Mouse (Mus musculus) ES-Bruce4 (cell line): ENCODE data around the gene Fli1. TPM values are rescaled to one million over a fixed set of nuclear protein-coding genes. Genes with fewer than 3 reads are reported as not detected.

Experiments used
- H3K27ac ChIP-seq: 2 replicates; pipeline ENCODE4 v1.5.1; 2012; ENCODE audit warnings: low read length, inconsistent platforms; ENCODE audit not compliant: insufficient read depth
- H3K27me3 ChIP-seq: 2 replicates; pipeline ENCODE4 v1.6.1; 2012; ENCODE audit warnings: mild to moderate bottlenecking, low read length, inconsistent platforms; ENCODE audit not compliant: control insufficient read depth, poor library complexity, insufficient read depth, severe bottlenecking
- H3K36me3 ChIP-seq: 2 replicates; pipeline ENCODE4 v1.6.1; 2012; ENCODE audit warnings: inconsistent platforms, mild to moderate bottlenecking, low read length, moderate library complexity; ENCODE audit not compliant: control insufficient read depth, poor library complexity, insufficient read depth, severe bottlenecking
- H3K4me1 ChIP-seq: one replicate; pipeline ENCODE4 v1.8.1; 2011; ENCODE audit warnings: low read length; ENCODE audit not compliant: control insufficient read depth, insufficient read depth
- H3K4me3 ChIP-seq: 2 replicates; pipeline ENCODE4 v1.5.1; 2011; ENCODE audit warnings: low read depth, mild to moderate bottlenecking, low read length
- H3K9ac ChIP-seq: 2 replicates; pipeline ENCODE4 v1.6.1; 2012; ENCODE audit warnings: low read depth, mild to moderate bottlenecking, inconsistent platforms; ENCODE audit not compliant: poor library complexity, severe bottlenecking
- H3K9me3 ChIP-seq: replicated peaks from 2 replicates; pipeline ENCODE4 v1.6.1; 2012; ENCODE audit warnings: mild to moderate bottlenecking, low read length, inconsistent platforms; ENCODE audit not compliant: control insufficient read depth, poor library complexity, insufficient read depth, severe bottlenecking
- CTCF ChIP-seq: IDR thresholded peaks from one replicate; pipeline ENCODE4 v1.8.1; 2011; ENCODE audit warnings: low read depth, low read length
- EP300 ChIP-seq: IDR thresholded peaks from 2 replicates; pipeline ENCODE4 v1.6.1; 2011; ENCODE audit warnings: low read depth, low read length; ENCODE audit not compliant: insufficient read depth
- POLR2A ChIP-seq: IDR thresholded peaks from one replicate; pipeline ENCODE4 v1.8.1; 2011; ENCODE audit warnings: low read length; ENCODE audit not compliant: insufficient read depth
- polyA plus RNA-seq: library from polyadenylated mRNA; stranded (reverse); fragments of >200 nt; gene quantifications from 2 replicates; pipeline ENCODE4 v1.2.4, GENCODE M21; 2011; ENCODE audit warnings: low read depth; ENCODE audit not compliant: missing spikeins, insufficient read depth, insufficient read length

Fli1 gene
- polyA plus RNA-seq, 1 experiment = not detected

- H3K4me3 ChIP-seq = no peak overlapping the region
- H3K4me1 ChIP-seq = no peaks in the 10 kb centered on the region
- H3K9me3 ChIP-seq = no peaks in the 10 kb centered on the region
- H3K36me3 ChIP-seq = no peaks in the 10 kb centered on the region
- TF ChIP-seq POLR2A = no peak
- no peak for TF ChIP-seq CTCF
- TF ChIP-seq EP300 = no peak
- H3K9ac ChIP-seq = no peak overlapping the region
- H3K27ac ChIP-seq = no peak overlapping the region
- no peaks in the 10 kb centered on the region for H3K27me3 ChIP-seq
Measured at GRCm38 (mm10) chr9:32559454-32559853, 16.8 kb upstream of the Fli1 start.

GRCm38 (mm10) chr9:32556313-32556712 is 13.7 kb upstream of the Fli1 start:
- Histone ChIP-seq H3K27me3 (no peaks in the 10 kb centered on the region), H3K27ac (no peak overlapping the region), H3K4me3 (no peak overlapping the region), H3K4me1 (no peaks in the 10 kb centered on the region), H3K9me3 (peaks cover 8% of the 10 kb centered on the region), H3K9ac (no peak overlapping the region), H3K36me3 (no peaks in the 10 kb centered on the region)
- TF ChIP-seq EP300 (no peak), POLR2A (no peak), CTCF (no peak)

GRCm38 (mm10) chr9:32555279-32555678 is 12.6 kb upstream of the Fli1 start:
- Histone ChIP-seq H3K4me1 (no peaks in the 10 kb centered on the region), H3K27ac (no peak overlapping the region), H3K4me3 (no peak overlapping the region), H3K36me3 (no peaks in the 10 kb centered on the region), H3K9ac (no peak overlapping the region), H3K27me3 (no peaks in the 10 kb centered on the region; the same call in 1 of the 2 replicates), H3K9me3 (peaks cover 8% of the 10 kb centered on the region)
- no peak for TF ChIP-seq EP300
- TF ChIP-seq CTCF = no peak
- TF ChIP-seq POLR2A = no peak

- Histone ChIP-seq H3K9ac (no peak overlapping the region), H3K27ac (no peak overlapping the region), H3K4me3 (no peak overlapping the region), H3K4me1 (no peaks in the 10 kb centered on the region), H3K27me3 (no peaks in the 10 kb centered on the region; the same call in 1 of the 2 replicates), H3K36me3 (no peaks in the 10 kb centered on the region), H3K9me3 (peaks cover 8% of the 10 kb centered on the region)
- TF ChIP-seq POLR2A = no peak
- TF ChIP-seq EP300 = no peak
- TF ChIP-seq CTCF = no peak
Measured at GRCm38 (mm10) chr9:32550541-32550940, 7.9 kb upstream of the Fli1 start.

GRCm38 (mm10) chr9:32549462-32550384 is 7.1 kb upstream of the Fli1 start:
- Histone ChIP-seq H3K27me3 (peaks cover 2% of the 10 kb centered on the region; the same call in 1 of the 2 replicates), H3K36me3 (no peaks in the 10 kb centered on the region), H3K4me3 (no peak overlapping the region), H3K9ac (no peak overlapping the region), H3K4me1 (no peaks in the 10 kb centered on the region), H3K9me3 (peaks cover 8% of the 10 kb centered on the region), H3K27ac (no peak overlapping the region)
- no peak for TF ChIP-seq POLR2A
- no peak for TF ChIP-seq EP300
- TF ChIP-seq CTCF = no peak

GRCm38 (mm10) chr9:32546731-32547130 is 4.1 kb upstream of the Fli1 start:
- Histone ChIP-seq H3K4me3 (no peak overlapping the region), H3K27me3 (peaks cover 21% of the 10 kb centered on the region), H3K36me3 (no peaks in the 10 kb centered on the region), H3K9me3 (no peaks in the 10 kb centered on the region), H3K27ac (no peak overlapping the region), H3K9ac (no peak overlapping the region), H3K4me1 (peaks cover 1% of the 10 kb centered on the region)
- no peak for TF ChIP-seq EP300
- no peak for TF ChIP-seq POLR2A
- TF ChIP-seq CTCF = no peak
